10 mouse cellular contexts compared by ENCODE assay signal in genomic region chr7:66233141-66233946, GRCm38 (mm10).
DNase-seq lines count a peak whose midpoint lies in the region; ATAC-seq and TF ChIP-seq lines count a peak whose summit lies in the region.
"Had no signal": no experiment of that assay in that cellular context is flagged by ENCODE, and none has a peak within 500 bp of the region (broad histone marks: within the 10 kb centered on the region; RNA-seq: fewer than 3 reads in every experiment).

No protein-coding gene starts in this region.

- DNase-seq in heart, postnatal 10 days = no peak
- DNase-seq in CH12.LX (ENCODE audit: extremely low read depth) = peak; percentile 58
- peak; percentile 57 for DNase-seq in embryonic facial prominence, embryonic 11.5 days (ENCODE audit: low spot score)
- no peak for DNase-seq in ovary, postnatal 14 days (ENCODE audit: low spot score)
- DNase-seq in right cerebral cortex, postnatal 4 days = no peak
- no peak for DNase-seq in thymus, adult 18-20 months

- intact Hi-C loops in heart, postnatal 10 days (cut with DNase I) = no loop called here

- H3K79me2 ChIP-seq in CH12.LX (replicated peaks; ENCODE audit: control insufficient read depth, extremely low read depth, insufficient read depth, poor library complexity, severe bottlenecking) = no peaks in the 10 kb centered on the region

- no peak overlapping the region for H3K4me2 ChIP-seq in heart, embryonic 14.5 days (ENCODE audit: low read length)
- no peak overlapping the region for H3K4me2 ChIP-seq in CH12.LX (ENCODE audit: insufficient read depth, low read depth, poor library complexity, severe bottlenecking)
- no peak overlapping the region for H3K4me2 ChIP-seq in embryonic facial prominence, embryonic 11.5 days (ENCODE audit: low read depth, low read length)
- peak overlapping the region; percentile 49 for H3K4me2 ChIP-seq in liver, embryonic 15.5 days
- H3K4me2 ChIP-seq: limb, embryonic 15.5 days had no signal

- in situ Hi-C loops in CH12.LX (cut with MboI; ENCODE audit: low pct_ligation_motif_present, low pct_unique_long_range_greater_than_20kb, low sequenced_read_pairs) = no loop called here

- no peaks in the 10 kb centered on the region for H3K27me3 ChIP-seq in heart, embryonic 14.5 days (ENCODE audit: control insufficient read depth, insufficient read depth, low read length)
- H3K27me3 ChIP-seq in CH12.LX (replicated peaks) = no peaks in the 10 kb centered on the region
- no peaks in the 10 kb centered on the region for H3K27me3 ChIP-seq in embryonic facial prominence, embryonic 11.5 days (ENCODE audit: control insufficient read depth, insufficient read depth, low read length)
- no peaks in the 10 kb centered on the region for H3K27me3 ChIP-seq in liver, embryonic 15.5 days
- H3K27me3 ChIP-seq: limb, embryonic 15.5 days had no signal

- no peak for TF ChIP-seq RAD21 in CH12.LX (IDR thresholded peaks at IDR 0.05; ENCODE audit: low read depth, low read length)

- H3K4me3 ChIP-seq in heart, embryonic 14.5 days (ENCODE audit: control insufficient read depth in 1 of 2, insufficient read depth in 1 of 2, low read depth in 1 of 2, low read length in 2 of 2) = no peak overlapping the region
- no peak overlapping the region for H3K4me3 ChIP-seq in CH12.LX (replicated peaks in 1 of 3; ENCODE audit: low read depth in 2 of 3, low read length in 2 of 3, poor library complexity in 1 of 3)
- no peak overlapping the region for H3K4me3 ChIP-seq in embryonic facial prominence, embryonic 11.5 days (ENCODE audit: low read depth, low read length)
- H3K4me3 ChIP-seq in liver, embryonic 15.5 days (replicated peaks) = no peak overlapping the region
- H3K4me3 ChIP-seq: limb, embryonic 15.5 days had no signal

- peak overlapping the region; percentile 61 to 70 for H3K27ac ChIP-seq in heart, embryonic 14.5 days (replicated peaks in 1 of 2; ENCODE audit: control insufficient read depth in 1 of 2, insufficient read depth in 1 of 2, low read depth in 2 of 2, low read length in 2 of 2)
- no peak overlapping the region for H3K27ac ChIP-seq in CH12.LX (ENCODE audit: insufficient read depth, low read depth)
- H3K27ac ChIP-seq in embryonic facial prominence, embryonic 11.5 days (replicated peaks; ENCODE audit: low read depth, low read length) = no peak overlapping the region
- H3K27ac ChIP-seq in liver, embryonic 15.5 days (replicated peaks) = peak overlapping the region; percentile 86

- no peak for TF ChIP-seq CTCF in CH12.LX (conservative IDR thresholded peaks at IDR 0.05 in 1 of 2, IDR thresholded peaks at IDR 0.05 in 1 of 2; ENCODE audit: low read depth in 2 of 2, low read length in 2 of 2)

- H3K4me1 ChIP-seq in heart, embryonic 14.5 days (ENCODE audit: control insufficient read depth in 2 of 2, insufficient read depth in 2 of 2, low read length in 2 of 2) = peaks cover 15 to 23% of the 10 kb centered on the region in 2 experiments
- peaks cover 3 to 13% of the 10 kb centered on the region in 2 experiments; a peak in 3 of 4 replicates for H3K4me1 ChIP-seq in CH12.LX (ENCODE audit: control insufficient read depth in 1 of 2, insufficient read depth in 2 of 2)
- peaks cover 3% of the 10 kb centered on the region; the same call in 1 of the 2 replicates for H3K4me1 ChIP-seq in embryonic facial prominence, embryonic 11.5 days (ENCODE audit: control insufficient read depth, insufficient read depth, low read length)
- H3K4me1 ChIP-seq in liver, embryonic 15.5 days (replicated peaks) = peaks cover 54% of the 10 kb centered on the region

- no peak for TF ChIP-seq EP300 in CH12.LX (IDR thresholded peaks at IDR 0.05; ENCODE audit: low read length)

- H3K36me3 ChIP-seq in heart, embryonic 14.5 days (ENCODE audit: control insufficient read depth, insufficient read depth, low read length) = no peaks in the 10 kb centered on the region
- H3K36me3 ChIP-seq in CH12.LX (replicated peaks in 1 of 2; ENCODE audit: control insufficient read depth in 1 of 2, insufficient read depth in 1 of 2, low read length in 1 of 2) = no peaks in the 10 kb centered on the region
- no peaks in the 10 kb centered on the region for H3K36me3 ChIP-seq in embryonic facial prominence, embryonic 11.5 days (replicated peaks; ENCODE audit: control insufficient read depth, insufficient read depth, low read depth, low read length)
- H3K36me3 ChIP-seq in liver, embryonic 15.5 days (replicated peaks) = no peaks in the 10 kb centered on the region
- H3K36me3 ChIP-seq: limb, embryonic 15.5 days had no signal

- H3K9me3 ChIP-seq in heart, embryonic 14.5 days (ENCODE audit: control insufficient read depth, low read length) = no peaks in the 10 kb centered on the region
- no peaks in the 10 kb centered on the region for H3K9me3 ChIP-seq in CH12.LX (replicated peaks; ENCODE audit: low read length)
- H3K9me3 ChIP-seq in embryonic facial prominence, embryonic 11.5 days (replicated peaks; ENCODE audit: control insufficient read depth, low read length) = no peaks in the 10 kb centered on the region
- no peaks in the 10 kb centered on the region for H3K9me3 ChIP-seq in liver, embryonic 15.5 days (replicated peaks)
- H3K9me3 ChIP-seq: limb, embryonic 15.5 days had no signal

- WGBS in heart, embryonic 14.5 days = 32% methylated on average over 4 of the region's 4 CpGs
- 72% methylated on average over 4 of the region's 4 CpGs for WGBS in embryonic facial prominence, embryonic 11.5 days
- 37% methylated on average over 4 of the region's 4 CpGs for WGBS in liver, embryonic 15.5 days (ENCODE audit: insufficient replicate concordance)

- no peak for TF ChIP-seq POLR2A in CH12.LX (IDR thresholded peaks at IDR 0.05; ENCODE audit: low read depth, low read length)

- H3K9ac ChIP-seq in heart, embryonic 14.5 days (ENCODE audit: low read length) = no peak overlapping the region
- H3K9ac ChIP-seq in CH12.LX (ENCODE audit: insufficient read depth, low read depth) = no peak overlapping the region
- no peak overlapping the region for H3K9ac ChIP-seq in embryonic facial prominence, embryonic 11.5 days (replicated peaks; ENCODE audit: low read length)
- peak overlapping the region; percentile 45; the same call in 1 of the 2 replicates for H3K9ac ChIP-seq in liver, embryonic 15.5 days
- H3K9ac ChIP-seq: limb, embryonic 15.5 days had no signal

- ATAC-seq in heart, embryonic 14.5 days (ENCODE audit: insufficient number of reproducible peaks, insufficient read depth, low FRiP score, low read depth) = peak; percentile 34; the same call in 1 of the 2 replicates
- ATAC-seq in embryonic facial prominence, embryonic 11.5 days (replicated peaks; ENCODE audit: insufficient number of reproducible peaks, low FRiP score, low TSS enrichment, low read depth) = no peak
- ATAC-seq in liver, embryonic 15.5 days (ENCODE audit: insufficient read depth) = peak; percentile 89
- ATAC-seq: forebrain, embryonic 14.5 days had no signal

- dilution Hi-C loops in CH12.LX (cut with MboI; ENCODE audit: extremely low pct_ligation_motif_present, extremely low pct_unique_long_range_greater_than_20kb, low sequenced_read_pairs) = no loop called here

TF ChIP-seq in CH12.LX, 34 proteins besides CTCF, POLR2A, EP300 and RAD21:
- TF ChIP-seq ETS1 (conservative IDR thresholded peaks at IDR 0.05; ENCODE audit: low read depth, low read length) = peak; percentile 55
- no peak for TF ChIP-seq PAX5 (IDR thresholded peaks at IDR 0.05; ENCODE audit: low read length)
- TF ChIP-seq MEF2A (IDR thresholded peaks at IDR 0.05; ENCODE audit: borderline replicate concordance, low read depth, low read length) = peak; percentile 78
- TF ChIP-seq MAFK (IDR thresholded peaks at IDR 0.05; ENCODE audit: insufficient replicate concordance, low read length) = no peak
TF ChIP-seq in CH12.LX: peak in this region for 2.

Comparison
In these comparisons a context has a peak if more than half of its experiments do, and no peak if none do; other contexts are left out.
1. H3K27ac ChIP-seq: peak in heart, embryonic 14.5 days (2 of 2) and liver, embryonic 15.5 days (single experiment); none in CH12.LX (single experiment) and embryonic facial prominence, embryonic 11.5 days (single experiment).
2. DNase-seq: peak in CH12.LX (single experiment) and embryonic facial prominence, embryonic 11.5 days (single experiment); none in heart, postnatal 10 days (0 of 2), ovary, postnatal 14 days (single experiment), right cerebral cortex, postnatal 4 days (single experiment) and thymus, adult 18-20 months (0 of 2).